Mouse (Mus musculus): ENCODE measurements around the gene Rora.

Gene Rora

DNA sequence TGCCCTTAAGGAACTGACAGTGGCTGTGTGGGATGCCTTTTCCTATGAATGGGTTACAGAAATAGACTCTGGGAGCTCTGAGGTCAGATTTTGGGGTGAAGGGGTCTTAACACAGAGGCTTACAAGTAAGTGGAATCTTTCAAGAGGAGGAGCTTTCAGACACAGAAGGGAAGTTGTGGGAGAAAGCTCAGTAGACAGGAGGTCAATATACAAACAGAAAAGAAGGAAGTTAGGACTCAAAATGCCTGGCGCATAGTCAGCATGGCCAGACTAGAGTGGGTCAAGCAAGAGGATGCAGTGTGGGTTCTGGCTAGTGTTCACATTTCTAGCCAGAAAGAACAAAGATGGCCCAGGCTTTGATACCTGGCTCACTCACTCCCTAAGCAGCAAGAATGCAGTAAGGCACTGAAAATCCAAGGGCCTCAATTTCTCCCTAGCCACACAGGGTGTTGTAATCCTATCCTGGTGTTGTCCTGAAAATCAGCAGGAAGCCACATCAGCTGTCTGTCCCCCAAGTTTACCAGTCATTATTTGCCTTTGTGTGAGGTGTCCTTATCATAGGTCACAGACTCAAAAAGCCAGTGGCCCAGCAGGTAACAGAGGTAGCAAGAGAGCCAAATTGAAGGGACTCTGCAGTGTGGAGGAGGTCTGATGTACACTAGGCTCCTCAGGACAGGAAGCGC lies 456.2 kb downstream of the Rora start:
- DNase-seq, result no peak

DNA sequence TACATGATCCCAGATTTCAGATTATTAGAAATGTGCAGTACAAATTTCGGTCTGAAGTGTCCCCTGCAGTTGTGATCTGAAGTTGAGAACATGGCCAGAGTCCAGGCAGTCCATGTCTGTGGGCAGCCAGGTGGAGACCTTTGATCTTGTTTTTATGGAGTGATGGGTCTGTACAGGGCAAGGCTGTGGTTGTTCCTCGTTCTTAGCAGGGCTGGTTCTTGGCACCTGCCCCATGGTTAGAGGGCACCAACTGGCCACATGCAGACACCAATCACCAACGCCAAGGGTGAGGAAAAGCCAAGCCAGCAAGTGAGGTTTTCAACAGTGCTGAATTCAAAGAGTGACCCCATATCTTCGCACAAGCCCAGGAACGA lies 456.7 kb downstream of the Rora start:
- peak; percentile 56 for DNase-seq

- no peak for DNase-seq
These were observed 457.1 kb downstream of the Rora start for GRCm38 (mm10) chr9:69110706-69111105.

GRCm38 (mm10) chr9:69111539-69111938 lies 458.0 kb downstream of the Rora start:
- DNase-seq, result no peak

DNA sequence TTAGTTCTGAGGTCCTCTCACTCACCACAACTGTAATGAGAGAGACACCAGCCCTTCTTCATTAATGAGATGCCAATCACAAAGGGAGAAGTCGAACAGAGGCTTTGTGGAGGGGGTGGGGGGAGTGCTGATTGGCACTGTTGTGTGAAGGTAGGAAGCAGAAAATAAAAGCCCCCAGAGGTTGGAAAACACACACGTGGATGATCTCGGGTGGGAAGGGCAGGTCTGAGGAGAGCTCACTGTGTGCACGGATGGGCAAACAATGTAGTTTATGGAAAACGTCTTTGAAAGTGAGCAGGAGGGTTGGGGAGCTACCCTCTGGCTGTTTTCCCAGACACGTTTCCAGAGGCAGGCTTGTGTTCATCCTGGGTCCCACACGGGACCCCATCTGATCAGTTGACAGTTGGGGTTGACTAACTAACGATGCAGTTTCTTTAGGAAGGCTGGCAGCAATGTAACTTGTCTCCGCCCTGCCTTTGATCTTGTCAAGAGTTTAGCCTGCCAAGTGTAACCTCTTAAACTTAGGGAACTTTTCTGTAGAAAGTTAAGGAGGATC lies 460.9 kb downstream of the Rora start:
- no peak for DNase-seq

DNA sequence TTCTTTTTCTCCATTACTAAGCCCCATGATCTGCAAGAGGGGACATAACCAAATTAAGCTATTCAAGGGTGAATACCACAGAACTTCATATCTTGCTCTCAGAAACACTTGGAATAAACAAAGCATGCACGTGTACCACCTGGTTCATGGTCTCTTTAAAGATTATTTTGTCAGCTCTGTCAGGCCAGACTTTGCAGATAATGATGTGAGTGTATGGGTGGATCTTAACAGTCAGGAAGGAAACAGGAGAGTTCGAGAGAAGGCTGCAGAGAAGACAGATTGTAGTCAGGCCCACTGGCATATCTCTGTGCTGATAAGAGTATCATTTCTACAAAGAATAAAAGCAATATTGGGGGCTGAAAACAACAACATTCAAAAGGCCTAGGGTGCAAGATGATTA lies 463.2 kb downstream of the Rora start:
- no peak for DNase-seq

DNA sequence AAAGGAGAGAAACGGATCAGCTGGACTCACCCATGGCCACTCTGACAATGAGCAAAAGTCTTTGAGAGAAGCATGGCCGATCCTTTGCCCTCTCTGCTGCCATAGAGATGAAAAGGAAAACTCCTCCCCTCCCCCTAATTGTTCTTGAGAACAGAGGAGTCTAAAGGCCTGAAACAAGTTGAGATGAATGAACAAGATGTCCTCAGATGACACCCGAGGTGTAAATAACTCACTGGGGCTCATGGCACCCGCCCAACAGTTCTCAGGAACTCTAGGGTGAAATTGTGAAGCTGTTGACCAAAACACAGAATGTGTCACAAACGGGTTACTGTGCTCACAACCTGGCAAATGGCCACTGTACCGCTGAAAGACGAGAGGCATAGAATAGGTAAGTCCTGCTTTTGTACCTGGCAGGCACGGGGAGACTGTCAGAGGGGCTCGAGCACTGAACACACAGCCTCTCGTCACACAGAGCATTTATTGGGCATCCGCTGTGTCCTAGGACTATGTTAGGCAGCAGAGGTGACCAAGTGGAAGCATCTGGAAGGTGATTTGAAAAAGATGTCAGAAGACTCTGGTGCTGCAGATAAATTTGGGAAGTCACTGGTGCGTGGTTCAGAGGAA lies 467.6 kb downstream of the Rora start:
- DNase-seq, result no peak

DNA sequence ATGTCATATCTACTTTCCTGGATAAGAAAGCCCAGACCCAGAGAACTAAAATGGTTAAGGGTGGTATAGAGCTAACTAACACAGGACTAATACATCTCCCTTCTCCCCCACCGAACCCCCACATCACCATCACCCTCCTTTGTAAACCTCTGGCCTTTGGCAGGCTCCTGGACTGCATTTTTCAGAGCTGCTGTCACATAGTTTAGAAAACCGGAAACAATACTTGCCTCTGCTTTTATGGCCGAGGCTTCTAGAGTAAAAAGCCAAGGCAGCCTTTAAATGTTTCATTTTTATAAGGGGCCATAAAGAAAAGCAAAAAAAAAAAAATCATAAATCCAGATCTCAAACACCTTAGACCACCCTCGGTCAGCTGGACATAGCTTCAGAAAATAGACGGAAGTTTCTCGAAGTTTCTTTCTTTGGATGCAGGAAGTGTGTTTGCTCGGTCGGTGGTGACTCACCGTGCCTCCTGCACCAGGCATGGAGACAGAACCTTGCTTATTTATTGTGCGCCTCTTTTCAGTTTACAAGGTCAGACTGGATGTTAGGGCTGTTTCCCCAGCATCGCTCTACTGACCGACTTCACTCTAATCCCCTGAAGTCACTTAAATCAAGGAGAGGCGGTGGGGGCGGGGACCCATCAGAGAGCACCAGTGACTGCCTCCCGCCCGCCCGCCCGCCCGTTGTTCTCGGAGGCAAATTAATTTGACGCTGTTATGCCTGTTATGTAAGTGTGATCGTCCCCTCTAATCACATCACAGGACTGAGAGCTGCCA lies 471.6 kb downstream of the Rora start:
- DNase-seq, result peak; percentile 49

GRCm38 (mm10) chr9:69125787-69126161 lies 472.2 kb downstream of the Rora start:
- DNase-seq, result no peak

GRCm38 (mm10) chr9:69126595-69126994 lies 473.0 kb downstream of the Rora start:
- DNase-seq, result no peak

DNA sequence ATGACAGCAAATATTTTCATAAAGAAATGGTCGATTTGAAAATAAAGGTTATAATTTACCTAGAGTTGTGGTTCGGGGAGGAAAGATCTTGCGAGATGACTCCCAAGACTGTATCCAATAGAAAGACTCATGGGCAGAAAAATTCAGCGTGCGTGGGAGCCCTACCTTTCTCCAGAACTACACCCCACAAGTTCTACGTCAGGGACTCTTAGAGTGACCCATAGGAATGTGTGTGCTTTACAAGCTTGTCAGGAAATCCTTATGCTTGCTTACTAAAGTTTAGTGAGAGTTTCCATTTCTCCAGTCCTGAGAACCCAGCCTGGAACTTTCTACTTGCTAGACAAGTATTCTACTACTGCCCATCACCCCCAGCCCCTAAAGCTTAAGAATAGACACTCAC lies 474.7 kb downstream of the Rora start:
- no peak for DNase-seq

GRCm38 (mm10) chr9:69132995-69133394 lies 479.4 kb downstream of the Rora start:
- no peak for DNase-seq

DNA sequence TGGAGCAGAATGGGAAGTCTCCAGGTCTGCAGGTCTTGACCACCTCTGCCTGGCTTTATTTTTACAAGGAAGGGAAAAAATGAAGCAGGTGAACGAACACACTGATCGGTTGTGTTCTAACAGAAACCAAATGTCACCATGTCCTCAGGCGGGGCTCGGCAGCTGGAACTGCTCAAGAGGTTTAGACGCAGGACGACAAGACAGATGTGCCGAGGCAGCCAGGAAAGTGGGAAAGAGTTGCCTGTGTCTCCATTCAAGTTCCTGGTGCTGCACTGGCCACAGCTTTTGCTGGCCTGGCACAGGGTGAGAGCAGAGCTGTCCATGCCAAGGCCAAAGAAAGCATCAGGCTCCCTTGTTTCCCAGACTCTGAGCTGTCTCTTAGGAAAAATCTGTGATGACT lies 480.1 kb downstream of the Rora start:
- DNase-seq, result no peak

DNA sequence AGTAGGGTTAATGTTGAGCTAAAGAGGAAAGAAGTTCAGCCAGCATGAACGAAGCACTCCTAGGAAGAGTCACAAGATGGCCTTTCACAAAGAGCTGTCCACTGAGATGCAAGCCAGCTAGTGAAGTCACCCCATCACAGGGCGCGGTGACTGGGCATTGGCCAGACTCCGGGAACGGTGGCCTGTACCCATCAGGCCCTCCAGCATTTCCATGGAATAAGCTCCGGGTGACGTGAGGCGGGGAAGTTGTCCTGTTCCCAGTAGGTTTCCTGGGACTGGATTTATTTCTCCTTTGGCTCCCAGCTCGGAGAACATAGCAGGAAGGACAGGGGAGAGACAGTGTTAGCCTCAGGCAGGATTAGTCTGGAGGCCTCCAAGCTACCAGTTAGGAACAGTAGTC lies 481.0 kb downstream of the Rora start:
- DNase-seq, result peak; percentile 24

DNA sequence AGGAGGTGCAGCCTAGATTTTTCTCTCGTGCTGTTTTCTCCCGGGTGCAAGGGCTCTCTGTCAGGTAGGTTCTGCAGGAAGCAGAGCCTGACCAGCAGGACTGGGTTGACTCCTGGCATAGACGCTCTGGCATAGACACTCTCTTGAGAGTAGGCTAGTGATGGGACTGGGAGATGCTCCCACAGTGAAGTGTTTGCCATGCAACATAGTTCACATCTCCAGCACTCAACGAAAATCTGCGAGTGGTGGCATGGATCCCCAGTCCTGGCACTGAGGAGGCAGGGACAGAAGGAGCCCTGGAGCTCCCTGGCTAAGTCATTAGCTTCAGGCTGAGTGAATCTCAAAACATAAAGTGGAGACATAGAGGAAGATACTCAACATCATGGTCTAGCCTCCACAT lies 483.2 kb downstream of the Rora start:
- peak; percentile 40 for DNase-seq

DNA sequence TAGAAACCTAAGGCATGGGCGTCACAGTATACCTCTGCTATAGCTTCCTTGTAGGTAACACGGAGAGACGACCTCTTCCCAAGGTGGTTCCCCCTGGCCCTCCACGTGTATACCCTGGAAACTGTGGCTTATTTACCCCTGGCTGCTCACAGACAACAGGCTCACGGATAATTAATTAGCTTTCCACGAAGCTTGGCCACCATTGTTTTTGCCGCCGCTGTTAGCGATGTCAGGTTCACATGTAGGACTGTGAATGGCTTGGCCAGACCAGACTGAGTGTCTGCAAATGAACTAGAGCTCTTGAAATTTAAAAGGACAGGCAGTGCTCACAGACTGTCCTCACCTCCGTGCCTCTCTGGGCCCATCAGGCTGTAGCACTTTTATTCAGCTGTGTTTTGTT lies 483.8 kb downstream of the Rora start:
- no peak for DNase-seq

DNA sequence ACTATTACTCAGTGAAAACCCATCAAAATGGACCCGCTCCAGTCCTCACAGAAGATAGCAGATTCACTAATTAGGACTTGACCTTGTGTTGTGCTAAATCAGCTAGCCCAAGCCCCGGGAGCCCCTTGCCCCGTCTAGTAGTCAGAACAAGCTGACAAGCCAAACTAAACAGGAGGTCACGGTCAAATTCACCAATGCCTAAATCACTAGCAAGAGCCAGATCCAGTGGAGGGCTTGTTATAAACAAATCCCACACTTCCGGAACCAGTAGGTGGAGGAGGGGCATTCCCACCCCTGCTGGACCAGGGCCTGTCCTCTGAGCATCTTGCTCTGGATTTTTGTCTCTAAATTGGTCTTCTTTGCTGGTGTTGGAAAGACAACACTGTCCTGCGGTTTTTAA lies 486.6 kb downstream of the Rora start:
- DNase-seq, result no peak

- no peak for DNase-seq
These were observed 488.3 kb downstream of the Rora start for GRCm38 (mm10) chr9:69141859-69142258.

GRCm38 (mm10) chr9:69146937-69147336 lies 493.4 kb downstream of the Rora start:
- no peak for DNase-seq

DNA sequence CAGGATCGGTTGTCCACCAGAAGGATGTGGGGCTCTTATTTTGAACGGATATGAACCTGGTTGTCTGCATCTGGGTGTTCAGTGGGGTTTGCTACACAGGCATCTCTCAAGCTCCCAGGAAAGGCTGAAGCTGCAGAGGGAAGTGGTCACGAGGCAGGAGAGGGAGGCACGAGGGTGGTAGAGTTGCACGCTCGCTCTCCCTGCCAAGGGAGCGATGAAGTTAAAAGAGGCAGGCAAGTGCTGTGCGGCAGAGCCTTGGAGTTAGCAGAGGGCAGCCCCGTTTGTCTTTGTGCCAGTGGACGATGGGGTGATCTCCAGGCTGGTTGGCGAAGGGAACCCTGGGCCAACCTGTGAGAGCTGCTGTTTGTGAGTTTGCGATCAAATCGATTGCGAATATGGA lies 496.6 kb downstream of the Rora start:
- DNase-seq, result no peak

GRCm38 (mm10) chr9:69154684-69155083 lies 501.1 kb downstream of the Rora start:
- DNase-seq, result no peak

DNA sequence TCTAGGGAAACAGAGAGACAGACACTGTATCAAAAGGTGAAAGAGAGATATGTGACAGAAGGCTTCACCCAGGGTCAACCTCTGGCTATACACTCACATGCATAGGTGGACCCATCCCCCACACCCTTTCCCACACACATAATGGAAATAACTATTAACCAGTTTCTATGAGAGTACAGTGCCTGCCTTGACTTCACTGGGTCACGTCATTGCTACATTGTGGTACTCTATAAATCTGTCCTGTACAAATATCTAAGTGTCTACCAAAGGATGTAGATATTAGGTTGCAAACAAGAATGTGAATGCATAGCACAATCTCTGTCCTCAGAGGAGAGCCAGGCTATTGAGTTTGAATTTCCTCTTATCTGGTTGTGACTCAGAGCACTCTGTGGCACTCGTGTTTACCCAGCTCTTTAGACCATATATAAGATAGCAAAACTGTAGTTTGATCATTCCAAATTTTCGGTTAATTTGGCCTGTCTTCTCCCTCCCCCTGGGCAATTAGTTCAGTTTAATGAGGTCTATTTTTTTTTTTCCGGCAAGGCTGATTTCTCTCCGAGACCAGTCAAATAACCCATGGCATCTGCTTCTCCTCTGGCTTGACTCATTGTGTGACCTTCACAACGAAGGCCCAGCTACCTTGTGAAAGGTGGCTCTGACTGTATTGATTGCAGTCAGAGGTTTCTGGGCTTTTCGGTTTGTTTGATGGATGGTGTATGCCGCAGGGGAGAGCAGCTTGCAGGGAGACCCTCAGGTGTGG lies 502.4 kb downstream of the Rora start:
- DNase-seq, result no peak

DNA sequence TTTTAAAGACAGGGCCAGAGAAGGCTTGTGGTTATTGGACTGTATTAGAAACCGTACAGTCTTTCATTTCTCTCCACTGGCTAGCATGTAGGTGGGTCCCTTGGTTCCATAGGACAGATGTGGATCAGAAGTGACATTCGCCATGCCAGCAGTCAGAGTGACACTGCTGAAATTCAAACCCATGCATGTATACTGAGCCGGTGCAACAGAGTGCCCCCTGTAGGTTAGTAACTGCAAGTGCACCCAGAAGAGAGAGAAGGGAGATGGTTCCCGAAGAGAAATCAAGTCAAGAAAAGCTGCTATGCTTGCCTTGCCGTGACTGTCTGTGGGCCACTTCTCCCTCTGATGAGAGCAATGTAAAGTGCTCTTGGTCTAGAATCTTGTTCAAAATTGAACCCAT lies 507.2 kb downstream of the Rora start:
- no peak for DNase-seq

Measured in cerebellum, adult 11 months (tissue).